Mouse (Mus musculus): Measurements from ENCODE around the gene Eif4a2. TPM values are rescaled to one million over a fixed set of nuclear protein-coding genes. Genes with fewer than 3 reads are reported as not detected.

Eif4a2 gene
- polyA plus RNA-seq, 1 experiment from 2014 or later: 378 TPM

DNA sequence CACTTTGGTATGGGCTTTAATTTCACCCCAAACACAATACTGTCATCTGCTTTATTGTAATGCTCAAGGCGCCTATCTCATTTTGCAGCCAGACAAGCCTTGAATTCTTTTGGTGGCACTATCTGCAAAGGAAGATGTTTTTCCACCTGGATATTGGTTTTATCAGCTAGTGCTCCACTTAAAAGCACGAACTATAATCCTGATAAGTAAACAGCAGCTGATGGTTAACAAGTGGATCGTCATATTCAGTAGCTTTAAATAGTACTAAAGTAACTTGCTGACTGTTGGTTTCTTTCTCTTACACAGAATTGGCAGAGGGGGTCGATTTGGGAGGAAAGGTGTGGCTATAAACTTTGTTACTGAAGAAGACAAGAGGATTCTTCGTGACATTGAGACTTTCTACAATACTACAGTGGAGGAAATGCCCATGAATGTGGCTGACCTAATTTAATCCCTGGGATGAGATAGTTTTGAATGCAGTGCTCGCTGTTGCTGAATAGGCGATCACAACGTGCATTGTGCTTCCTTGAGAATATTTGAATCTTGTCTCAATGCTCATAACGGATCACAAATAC lies 5.7 kb downstream of the Eif4a2 start:
- H3K9ac ChIP-seq (replicated peaks; ENCODE audit: low read depth, low read length): no peak overlapping the region
- H3K27me3 ChIP-seq (replicated peaks; ENCODE audit: control insufficient read depth, insufficient read depth, low read length): no peaks in the 10 kb centered on the region
- peaks cover 34% of the 10 kb centered on the region for H3K4me1 ChIP-seq (replicated peaks; ENCODE audit: control insufficient read depth, insufficient read depth, low read length)
- H3K27ac ChIP-seq (ENCODE audit: low read length): no peak overlapping the region
- no peak for ATAC-seq
- H3K9me3 ChIP-seq (ENCODE audit: control insufficient read depth, low read length): no peaks in the 10 kb centered on the region
- no peak overlapping the region for H3K4me2 ChIP-seq (ENCODE audit: low read length)
- WGBS: 48% methylated on average over 9 of the region's 9 CpGs
- H3K4me3 ChIP-seq (replicated peaks; ENCODE audit: low read length): no peak overlapping the region
- H3K36me3 ChIP-seq (ENCODE audit: control insufficient read depth, insufficient read depth): peaks cover 44% of the 10 kb centered on the region

GRCm38 (mm10) chr16:23113903-23114302 lies 6.7 kb downstream of the Eif4a2 start:
- no peak overlapping the region for H3K9ac ChIP-seq (replicated peaks; ENCODE audit: low read depth, low read length)
- H3K4me2 ChIP-seq (ENCODE audit: low read length): no peak overlapping the region
- peaks cover 44% of the 10 kb centered on the region for H3K36me3 ChIP-seq (ENCODE audit: control insufficient read depth, insufficient read depth)
- peaks cover 32% of the 10 kb centered on the region for H3K4me1 ChIP-seq (replicated peaks; ENCODE audit: control insufficient read depth, insufficient read depth, low read length)
- H3K9me3 ChIP-seq (ENCODE audit: control insufficient read depth, low read length): no peaks in the 10 kb centered on the region
- no peak for ATAC-seq
- no peak overlapping the region for H3K27ac ChIP-seq (ENCODE audit: low read length)
- H3K27me3 ChIP-seq (replicated peaks; ENCODE audit: control insufficient read depth, insufficient read depth, low read length): no peaks in the 10 kb centered on the region
- no peak overlapping the region for H3K4me3 ChIP-seq (replicated peaks; ENCODE audit: low read length)

GRCm38 (mm10) chr16:23114339-23115171 lies 7.3 kb downstream of the Eif4a2 start:
- H3K36me3 ChIP-seq (ENCODE audit: control insufficient read depth, insufficient read depth): peaks cover 40% of the 10 kb centered on the region
- ATAC-seq: 0 out of 2 replicates have a peak, but pooled peaks have one; percentile 32
- 66% methylated on average over 5 of the region's 5 CpGs for WGBS
- H3K27me3 ChIP-seq (replicated peaks; ENCODE audit: control insufficient read depth, insufficient read depth, low read length): no peaks in the 10 kb centered on the region
- H3K4me1 ChIP-seq (replicated peaks; ENCODE audit: control insufficient read depth, insufficient read depth, low read length): peaks cover 26% of the 10 kb centered on the region
- no peak overlapping the region for H3K9ac ChIP-seq (replicated peaks; ENCODE audit: low read depth, low read length)
- no peak overlapping the region for H3K27ac ChIP-seq (ENCODE audit: low read length)
- H3K4me3 ChIP-seq (replicated peaks; ENCODE audit: low read length): no peak overlapping the region
- H3K4me2 ChIP-seq (ENCODE audit: low read length): no peak overlapping the region
- no peaks in the 10 kb centered on the region for H3K9me3 ChIP-seq (ENCODE audit: control insufficient read depth, low read length)

DNA sequence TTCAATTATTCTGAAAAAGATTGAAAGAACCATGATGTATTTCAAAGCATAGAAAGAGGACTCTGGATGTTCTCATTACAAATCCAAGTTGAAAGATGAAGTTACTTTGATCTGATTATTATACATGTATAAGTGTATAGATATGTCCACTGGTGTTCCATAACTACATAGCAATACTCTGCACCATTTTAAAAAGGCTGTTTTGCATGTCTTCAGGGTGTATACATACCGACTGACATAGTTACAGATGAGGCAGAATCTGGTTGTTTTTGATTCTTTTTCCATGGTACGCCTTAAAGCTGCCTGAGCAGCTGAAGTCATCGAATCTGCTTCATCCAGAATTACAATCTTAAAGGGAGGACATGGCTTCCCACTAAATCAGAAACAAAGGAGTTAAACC lies 8.2 kb downstream of the Eif4a2 start:
- 86% methylated on average over 3 of the region's 3 CpGs for WGBS
- H3K27ac ChIP-seq (ENCODE audit: low read length): no peak overlapping the region
- H3K36me3 ChIP-seq (ENCODE audit: control insufficient read depth, insufficient read depth): peaks cover 36% of the 10 kb centered on the region

GRCm38 (mm10) chr16:23117173-23117572 lies 9.9 kb downstream of the Eif4a2 start:
- Histone ChIP-seq H3K9me3 (ENCODE audit: control insufficient read depth, low read length) (no peaks in the 10 kb centered on the region), H3K27ac (ENCODE audit: low read length) (no peak overlapping the region), H3K4me3 (replicated peaks; ENCODE audit: low read length) (no peak overlapping the region), H3K9ac (replicated peaks; ENCODE audit: low read depth, low read length) (no peak overlapping the region), H3K4me1 (replicated peaks; ENCODE audit: control insufficient read depth, insufficient read depth, low read length) (peaks cover 6% of the 10 kb centered on the region), H3K4me2 (ENCODE audit: low read length) (no peak overlapping the region), H3K36me3 (ENCODE audit: control insufficient read depth, insufficient read depth) (peaks cover 26% of the 10 kb centered on the region), H3K27me3 (replicated peaks; ENCODE audit: control insufficient read depth, insufficient read depth, low read length) (no peaks in the 10 kb centered on the region)
- no peak for ATAC-seq
- WGBS: 64% methylated on average over 4 of the region's 4 CpGs

More for the DNA sequence above, 8.2 kb downstream of the Eif4a2 start:
- no peak for ATAC-seq
- Histone ChIP-seq H3K9me3 (ENCODE audit: control insufficient read depth, low read length) (no peaks in the 10 kb centered on the region), H3K9ac (replicated peaks; ENCODE audit: low read depth, low read length) (no peak overlapping the region), H3K4me2 (ENCODE audit: low read length) (no peak overlapping the region), H3K4me1 (replicated peaks; ENCODE audit: control insufficient read depth, insufficient read depth, low read length) (peaks cover 18% of the 10 kb centered on the region), H3K27me3 (replicated peaks; ENCODE audit: control insufficient read depth, insufficient read depth, low read length) (no peaks in the 10 kb centered on the region), H3K4me3 (replicated peaks; ENCODE audit: low read length) (no peak overlapping the region)

DNA sequence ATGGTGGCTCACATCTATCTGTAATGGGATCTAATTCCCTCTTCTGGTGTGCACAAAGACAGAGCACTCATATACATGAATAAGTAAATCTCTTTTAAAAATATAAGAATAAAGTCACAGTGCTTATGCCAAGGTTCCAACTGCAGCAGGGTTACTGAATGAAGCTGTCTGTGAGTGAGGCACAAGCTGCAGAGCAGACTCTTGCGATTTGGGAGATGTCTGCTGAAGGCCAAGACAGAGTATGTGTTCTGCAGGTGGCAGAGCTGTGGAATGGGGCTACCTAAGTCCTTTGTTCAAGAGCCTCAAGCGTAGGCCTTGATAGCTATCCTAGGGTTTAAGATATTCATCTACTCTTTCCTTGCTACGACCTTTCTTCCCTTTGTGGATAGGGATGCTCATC lies 15.2 kb downstream of the Eif4a2 start:
- H3K4me2 ChIP-seq (ENCODE audit: low read length): no peak overlapping the region
- ATAC-seq: no peak
- 87% methylated on average over 3 of the region's 3 CpGs for WGBS
- no peak overlapping the region for H3K4me3 ChIP-seq (replicated peaks; ENCODE audit: low read length)
- no peaks in the 10 kb centered on the region for H3K9me3 ChIP-seq (ENCODE audit: control insufficient read depth, low read length)
- no peak overlapping the region for H3K9ac ChIP-seq (replicated peaks; ENCODE audit: low read depth, low read length)
- H3K36me3 ChIP-seq (ENCODE audit: control insufficient read depth, insufficient read depth): peaks cover 2% of the 10 kb centered on the region; the same call in 1 of the 2 replicates
- H3K27ac ChIP-seq (ENCODE audit: low read length): no peak overlapping the region
- peaks cover 6% of the 10 kb centered on the region for H3K4me1 ChIP-seq (replicated peaks; ENCODE audit: control insufficient read depth, insufficient read depth, low read length)
- H3K27me3 ChIP-seq (replicated peaks; ENCODE audit: control insufficient read depth, insufficient read depth, low read length): no peaks in the 10 kb centered on the region

GRCm38 (mm10) chr16:23123104-23123503 lies 15.9 kb downstream of the Eif4a2 start:
- H3K9me3 ChIP-seq (ENCODE audit: control insufficient read depth, low read length): no peaks in the 10 kb centered on the region
- peaks cover 2% of the 10 kb centered on the region; the same call in 1 of the 2 replicates for H3K36me3 ChIP-seq (ENCODE audit: control insufficient read depth, insufficient read depth)
- no peak for ATAC-seq
- H3K4me1 ChIP-seq (replicated peaks; ENCODE audit: control insufficient read depth, insufficient read depth, low read length): peaks cover 6% of the 10 kb centered on the region
- no peak overlapping the region for H3K27ac ChIP-seq (ENCODE audit: low read length)
- no peak overlapping the region for H3K4me3 ChIP-seq (replicated peaks; ENCODE audit: low read length)
- H3K27me3 ChIP-seq (replicated peaks; ENCODE audit: control insufficient read depth, insufficient read depth, low read length): no peaks in the 10 kb centered on the region
- no peak overlapping the region for H3K9ac ChIP-seq (replicated peaks; ENCODE audit: low read depth, low read length)
- 94% methylated on average over 4 of the region's 4 CpGs for WGBS
- H3K4me2 ChIP-seq (ENCODE audit: low read length): no peak overlapping the region

GRCm38 (mm10) chr16:23124398-23124797 lies 17.2 kb downstream of the Eif4a2 start:
- H3K36me3 ChIP-seq (ENCODE audit: control insufficient read depth, insufficient read depth): peaks cover 2% of the 10 kb centered on the region; the same call in 1 of the 2 replicates
- 84% methylated on average over 4 of the region's 4 CpGs for WGBS
- H3K4me1 ChIP-seq (replicated peaks; ENCODE audit: control insufficient read depth, insufficient read depth, low read length): peaks cover 16% of the 10 kb centered on the region
- no peaks in the 10 kb centered on the region for H3K27me3 ChIP-seq (replicated peaks; ENCODE audit: control insufficient read depth, insufficient read depth, low read length)
- H3K27ac ChIP-seq (ENCODE audit: low read length): no peak overlapping the region
- no peak overlapping the region for H3K4me3 ChIP-seq (replicated peaks; ENCODE audit: low read length)
- H3K9ac ChIP-seq (replicated peaks; ENCODE audit: low read depth, low read length): no peak overlapping the region
- ATAC-seq: no peak
- no peak overlapping the region for H3K4me2 ChIP-seq (ENCODE audit: low read length)
- H3K9me3 ChIP-seq (ENCODE audit: control insufficient read depth, low read length): no peaks in the 10 kb centered on the region

DNA sequence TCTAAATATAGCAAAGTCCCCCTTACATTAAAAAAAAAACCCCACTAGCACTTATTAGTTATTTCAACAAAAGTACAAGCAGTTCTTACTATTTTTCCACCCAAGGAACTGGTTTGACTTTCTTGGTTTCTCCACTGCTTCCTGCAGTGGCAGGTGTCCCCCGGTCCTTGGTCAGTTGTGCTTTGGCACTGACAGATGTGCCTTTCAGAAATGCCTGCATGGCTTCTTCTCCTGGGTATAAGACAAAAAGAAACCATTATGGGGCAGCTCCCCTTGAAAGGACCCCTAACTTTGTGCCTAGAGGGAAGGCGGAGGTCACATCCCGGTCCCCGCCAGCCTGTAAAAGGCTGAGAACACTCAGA lies 20.0 kb downstream of the Eif4a2 start:
- Histone ChIP-seq H3K27me3 (replicated peaks; ENCODE audit: control insufficient read depth, insufficient read depth, low read length) (no peaks in the 10 kb centered on the region), H3K9me3 (ENCODE audit: control insufficient read depth, low read length) (no peaks in the 10 kb centered on the region), H3K4me1 (replicated peaks; ENCODE audit: control insufficient read depth, insufficient read depth, low read length) (peaks cover 18% of the 10 kb centered on the region), H3K9ac (replicated peaks; ENCODE audit: low read depth, low read length) (peak overlapping the region; percentile 96), H3K4me3 (replicated peaks; ENCODE audit: low read length) (peak overlapping the region; percentile 78), H3K27ac (ENCODE audit: low read length) (peak overlapping the region; percentile 96), H3K4me2 (ENCODE audit: low read length) (peak overlapping the region; percentile 97), H3K36me3 (ENCODE audit: control insufficient read depth, insufficient read depth) (no peaks in the 10 kb centered on the region; the same call in 1 of the 2 replicates)
- ATAC-seq: no peak
- 0% methylated on average over 4 of the region's 4 CpGs for WGBS
